Mouse (Mus musculus) intestine, embryonic 16.5 days (tissue): Measurements from ENCODE around the gene Sgf29. TPM values are rescaled to one million over a fixed set of nuclear protein-coding genes. Genes with fewer than 3 reads are reported as not detected.

Source experiments
- ATAC-seq: fragments of 200-750 bp; cut with Nextera tagmentation; 2 replicates; pipeline ENCODE4 v1.8.0; 2017; ENCODE audit warnings: moderate TSS enrichment, moderate library complexity
- H3K27ac ChIP-seq: fragments of 300-500 bp; sonication (generic); 2 replicates; pipeline ENCODE4 v1.5.1; 2014; ENCODE audit warnings: mild to moderate bottlenecking, low read length
- H3K27me3 ChIP-seq: fragments of 300-500 bp; sonication (generic); replicated peaks from 2 replicates; pipeline ENCODE4 v1.6.1; 2014; ENCODE audit warnings: low read length, control low read depth, mixed read lengths; ENCODE audit not compliant: control insufficient read depth, insufficient read depth
- H3K36me3 ChIP-seq: fragments of 300-500 bp; sonication (generic); 2 replicates; pipeline ENCODE4 v1.6.1; 2014; ENCODE audit warnings: low read length, control low read depth; ENCODE audit not compliant: control insufficient read depth, insufficient read depth
- H3K4me1 ChIP-seq: fragments of 300-500 bp; sonication (generic); 2 replicates; pipeline ENCODE4 v1.6.1; 2014; ENCODE audit warnings: low read length, control low read depth, mixed read lengths; ENCODE audit not compliant: control insufficient read depth, insufficient read depth
- H3K4me2 ChIP-seq: fragments of 300-500 bp; sonication (generic); 2 replicates; pipeline ENCODE4 v1.6.1; 2014; ENCODE audit warnings: low read depth, low read length, control low read depth
- H3K4me3 ChIP-seq: fragments of 300-500 bp; sonication (generic); 2 replicates; pipeline ENCODE4 v1.5.1; 2014; ENCODE audit warnings: mild to moderate bottlenecking, low read length
- H3K9ac ChIP-seq: fragments of 300-500 bp; sonication (generic); 2 replicates; pipeline ENCODE4 v1.6.1; 2014; ENCODE audit warnings: low read depth, low read length
- H3K9me3 ChIP-seq: fragments of 300-500 bp; sonication (generic); 2 replicates; pipeline ENCODE4 v1.6.1; 2016; ENCODE audit warnings: low read length, control low read depth; ENCODE audit not compliant: control insufficient read depth
- WGBS: fragments of 180-500 bp; shearing (Covaris S2); extraction: QIAGEN DNeasy Blood & Tissue Kit; methylation state at CpG from one replicate; pipeline ENCODE4 v1.1.7; 2014; 5-methylcytosine and 5-hydroxymethylcytosine counted together
- polyA plus RNA-seq: library from polyadenylated mRNA; unstranded; fragments of >200 nt; fragmentation: Nextera tagmentation; extraction: Ambion mirVana; gene quantifications from 2 replicates; pipeline ENCODE4 v1.2.1, GENCODE M21; 2015

The Sgf29 gene
- polyA plus RNA-seq, 1 experiment from 2014 or later = 49.8 TPM

DNA sequence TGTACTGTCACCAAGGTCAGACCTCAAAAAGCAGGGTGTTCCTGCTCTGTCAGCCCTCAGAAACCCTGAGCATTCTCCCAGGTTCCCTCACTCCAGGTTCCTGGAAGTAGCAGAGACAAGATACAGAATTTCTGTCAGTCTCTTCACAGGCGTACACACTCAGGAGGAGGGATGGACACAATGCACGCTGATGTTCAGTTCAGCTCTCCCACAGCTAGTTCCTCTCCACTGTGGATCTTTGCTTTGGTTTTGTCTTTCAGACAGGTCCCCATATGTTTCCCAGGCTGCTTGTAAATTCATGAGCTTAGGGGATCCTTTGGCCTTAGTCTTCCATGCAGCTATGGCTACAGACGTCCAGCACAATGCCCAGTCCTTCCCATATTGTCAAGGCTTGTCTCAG is 47.8 kb downstream of the Sgf29 start:
- peaks cover 4% of the 10 kb centered on the region; the same call in 1 of the 2 replicates for H3K36me3 ChIP-seq
- no peak overlapping the region for H3K27ac ChIP-seq
- peak overlapping the region; percentile 83 for H3K9ac ChIP-seq
- H3K27me3 ChIP-seq = no peaks in the 10 kb centered on the region
- H3K4me2 ChIP-seq = peak overlapping the region; percentile 94
- ATAC-seq = no peak
- peaks cover 17% of the 10 kb centered on the region for H3K4me1 ChIP-seq
- 74% methylated on average over 3 of the region's 3 CpGs for WGBS
- no peaks in the 10 kb centered on the region for H3K9me3 ChIP-seq
- H3K4me3 ChIP-seq = peak overlapping the region; percentile 92

DNA sequence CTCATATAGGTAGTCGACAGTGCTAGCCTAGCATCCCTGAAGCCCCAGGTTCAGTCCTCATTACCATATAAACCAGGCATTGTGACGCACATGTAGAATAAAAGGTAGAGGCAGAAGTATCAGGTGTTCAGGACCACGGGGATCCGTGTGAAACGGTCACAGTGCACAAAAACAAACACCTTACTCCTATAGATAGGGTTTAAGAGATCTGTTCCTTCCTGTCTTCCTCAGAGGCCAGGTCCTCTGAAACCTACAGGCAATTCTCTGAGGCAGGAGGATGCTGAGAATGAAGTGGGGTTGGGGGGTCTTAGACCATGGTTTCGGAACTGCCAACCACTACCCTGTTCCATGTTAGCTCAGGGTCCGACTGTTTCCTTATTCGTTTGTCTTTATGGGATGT is 48.7 kb downstream of the Sgf29 start:
- Histone ChIP-seq H3K27ac (no peak overlapping the region), H3K9ac (no peak overlapping the region), H3K4me2 (no peak overlapping the region), H3K36me3 (no peaks in the 10 kb centered on the region), H3K4me1 (peaks cover 17% of the 10 kb centered on the region), H3K4me3 (no peak overlapping the region), H3K9me3 (no peaks in the 10 kb centered on the region), H3K27me3 (0 out of 2 replicates have a peak, but pooled peaks cover 2% of the 10 kb centered on the region)
- ATAC-seq = no peak
- 95% methylated on average over 8 of the region's 8 CpGs for WGBS

DNA sequence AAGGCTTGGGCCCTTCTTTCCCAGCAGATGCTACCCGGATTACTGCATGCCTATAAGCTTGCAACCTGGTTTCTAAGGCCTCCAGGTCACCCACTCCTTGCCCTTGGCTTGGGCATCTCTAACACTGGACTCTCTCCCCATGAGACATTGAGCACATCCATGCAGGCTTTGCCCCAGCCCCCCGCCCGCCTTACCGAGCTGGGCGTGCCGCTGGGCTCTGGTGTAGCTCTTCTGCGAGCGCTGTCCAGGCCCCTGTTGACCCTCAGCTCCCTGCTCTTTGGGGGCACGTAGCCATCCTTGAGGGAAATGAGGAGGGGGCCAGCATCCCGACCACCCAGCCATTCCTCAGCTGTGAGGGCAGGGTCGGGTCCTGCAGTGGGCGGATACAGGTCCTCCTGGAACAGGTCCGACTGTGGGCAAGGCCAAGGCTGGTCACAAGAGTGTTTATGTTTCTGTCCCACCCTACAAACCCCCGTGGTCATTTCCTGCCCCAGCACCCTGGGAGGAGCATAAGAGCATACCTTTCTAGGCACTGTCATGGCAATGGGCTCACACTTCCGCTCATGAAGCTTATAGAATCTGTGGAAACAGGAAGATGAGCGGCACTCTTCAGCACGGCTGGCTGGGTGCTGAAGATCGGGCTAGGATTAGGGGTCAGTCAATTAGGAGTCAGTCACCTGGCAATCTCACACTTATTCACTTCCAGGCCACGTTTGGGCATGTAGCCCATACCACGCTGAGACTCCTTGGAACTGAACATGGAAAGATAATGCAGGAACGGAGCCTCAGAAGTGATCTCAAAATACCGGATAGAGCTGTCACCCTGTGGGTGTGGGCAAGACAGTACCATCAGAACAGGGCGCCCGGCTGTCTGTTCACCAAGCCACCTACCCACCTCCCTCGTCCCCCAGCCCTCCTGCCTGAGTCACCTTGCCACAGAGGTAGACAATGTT is 51.2 kb downstream of the Sgf29 start:
- H3K9me3 ChIP-seq = no peaks in the 10 kb centered on the region
- ATAC-seq = no peak
- H3K4me3 ChIP-seq = no peak overlapping the region
- no peak overlapping the region for H3K27ac ChIP-seq
- no peak overlapping the region for H3K4me2 ChIP-seq
- no peaks in the 10 kb centered on the region for H3K36me3 ChIP-seq
- no peak overlapping the region for H3K9ac ChIP-seq
- H3K27me3 ChIP-seq = peaks cover 11% of the 10 kb centered on the region; the same call in 1 of the 2 replicates
- WGBS = 84% methylated on average over 25 of the region's 25 CpGs
- peaks cover 25% of the 10 kb centered on the region for H3K4me1 ChIP-seq

DNA sequence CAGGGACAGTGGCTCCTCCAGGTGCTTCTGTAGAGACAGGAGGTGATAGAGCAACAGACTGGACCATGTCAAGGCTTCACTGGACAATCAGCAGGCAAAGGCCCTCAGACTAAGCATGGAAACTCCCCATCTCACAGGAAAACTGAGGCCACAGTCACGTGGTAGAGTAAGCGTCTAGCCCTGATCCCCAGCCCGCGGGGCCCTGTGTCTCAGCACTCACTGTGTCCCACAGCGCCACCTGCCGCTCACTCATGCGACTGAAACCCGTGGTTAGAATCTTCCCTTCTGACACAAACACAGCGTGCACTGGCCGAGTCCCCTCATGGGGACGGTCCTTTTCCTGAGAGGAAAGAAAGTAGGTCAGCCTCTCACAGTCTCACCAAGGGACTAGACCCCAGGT is 52.0 kb downstream of the Sgf29 start:
- peak overlapping the region; percentile 35 for H3K9ac ChIP-seq

DNA sequence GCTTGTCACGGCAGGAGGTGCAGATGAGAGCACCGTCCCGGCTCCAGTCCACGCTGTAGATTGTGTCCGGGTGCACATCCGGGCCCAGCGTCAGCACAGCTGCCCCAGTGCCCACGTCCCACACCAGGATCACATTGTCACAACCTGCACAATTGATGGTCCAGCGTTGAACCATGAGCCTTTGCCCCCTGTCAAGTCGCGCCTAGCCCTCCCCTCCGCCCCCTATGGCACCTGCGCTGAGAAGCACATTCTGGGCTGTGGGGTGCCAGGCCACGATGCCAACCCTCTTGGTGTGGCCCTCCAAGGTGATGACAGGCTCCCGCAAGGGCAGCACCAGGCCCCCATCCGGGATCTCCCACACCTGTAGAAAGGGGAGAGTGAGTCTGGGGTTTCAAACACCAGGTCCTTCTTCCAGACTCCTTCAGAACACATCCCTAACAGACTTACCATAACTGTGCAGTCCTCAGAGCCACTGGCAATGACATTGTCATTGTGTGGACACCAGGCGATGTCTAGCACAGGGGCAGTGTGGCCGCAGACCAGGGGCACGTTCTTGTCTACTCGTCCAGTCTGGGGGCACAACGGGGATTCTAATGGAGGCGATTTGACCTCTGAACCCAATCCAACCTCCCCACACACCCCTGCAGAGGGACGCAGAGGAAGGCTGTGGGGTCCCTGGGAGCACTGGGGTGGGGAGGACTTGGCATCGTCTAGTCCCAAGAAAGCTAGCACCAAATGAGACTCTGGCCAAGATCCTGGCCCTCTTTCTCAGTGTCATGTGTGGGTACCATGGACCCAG is 52.6 kb downstream of the Sgf29 start:
- peak; percentile 3; the same call in 1 of the 2 replicates for ATAC-seq
- H3K36me3 ChIP-seq = no peaks in the 10 kb centered on the region
- H3K27me3 ChIP-seq = peaks cover 11% of the 10 kb centered on the region; the same call in 1 of the 2 replicates
- H3K9ac ChIP-seq = peak overlapping the region; percentile 35
- H3K4me2 ChIP-seq = peak overlapping the region; percentile 41
- peak overlapping the region; percentile 8; the same call in 1 of the 2 replicates for H3K4me3 ChIP-seq
- peaks cover 21% of the 10 kb centered on the region for H3K4me1 ChIP-seq
- no peaks in the 10 kb centered on the region for H3K9me3 ChIP-seq
- 63% methylated on average over 24 of the region's 24 CpGs for WGBS
- H3K27ac ChIP-seq = no peak overlapping the region

More for the DNA sequence above, 52.0 kb downstream of the Sgf29 start:
- Histone ChIP-seq H3K36me3 (no peaks in the 10 kb centered on the region), H3K4me3 (peak overlapping the region; percentile 8; the same call in 1 of the 2 replicates), H3K4me1 (peaks cover 25% of the 10 kb centered on the region), H3K27ac (no peak overlapping the region), H3K27me3 (peaks cover 11% of the 10 kb centered on the region; the same call in 1 of the 2 replicates), H3K9me3 (no peaks in the 10 kb centered on the region), H3K4me2 (peak overlapping the region; percentile 41)
- 1% methylated on average over 11 of the region's 11 CpGs for WGBS
- peak; percentile 54 for ATAC-seq

DNA sequence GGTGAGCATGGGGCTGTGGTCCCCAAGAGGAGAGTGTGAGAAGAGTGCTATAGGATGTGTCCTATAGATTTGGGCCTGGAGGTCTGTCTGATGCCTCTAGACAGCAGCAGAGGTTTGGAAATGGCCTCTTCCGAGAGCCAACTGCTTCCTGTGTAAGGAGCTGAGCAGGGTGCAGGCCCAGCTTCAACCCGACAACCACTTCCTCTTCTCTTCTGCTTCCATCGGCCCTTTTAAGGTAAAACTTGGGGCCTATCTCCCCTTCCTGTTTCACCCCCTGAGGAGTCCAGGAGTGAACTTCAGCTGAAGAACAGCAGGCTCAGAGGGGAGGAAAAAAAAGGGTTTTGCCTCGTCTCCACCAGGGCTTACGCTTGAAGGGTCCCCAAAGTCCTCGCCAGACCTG is 53.2 kb downstream of the Sgf29 start:
- peaks cover 17% of the 10 kb centered on the region for H3K4me1 ChIP-seq
- H3K9me3 ChIP-seq = no peaks in the 10 kb centered on the region
- H3K4me2 ChIP-seq = no peak overlapping the region
- H3K36me3 ChIP-seq = no peaks in the 10 kb centered on the region
- H3K9ac ChIP-seq = no peak overlapping the region
- 83% methylated on average over 6 of the region's 6 CpGs for WGBS
- no peak overlapping the region for H3K27ac ChIP-seq
- no peak overlapping the region for H3K4me3 ChIP-seq
- ATAC-seq = no peak
- peaks cover 11% of the 10 kb centered on the region; the same call in 1 of the 2 replicates for H3K27me3 ChIP-seq

DNA sequence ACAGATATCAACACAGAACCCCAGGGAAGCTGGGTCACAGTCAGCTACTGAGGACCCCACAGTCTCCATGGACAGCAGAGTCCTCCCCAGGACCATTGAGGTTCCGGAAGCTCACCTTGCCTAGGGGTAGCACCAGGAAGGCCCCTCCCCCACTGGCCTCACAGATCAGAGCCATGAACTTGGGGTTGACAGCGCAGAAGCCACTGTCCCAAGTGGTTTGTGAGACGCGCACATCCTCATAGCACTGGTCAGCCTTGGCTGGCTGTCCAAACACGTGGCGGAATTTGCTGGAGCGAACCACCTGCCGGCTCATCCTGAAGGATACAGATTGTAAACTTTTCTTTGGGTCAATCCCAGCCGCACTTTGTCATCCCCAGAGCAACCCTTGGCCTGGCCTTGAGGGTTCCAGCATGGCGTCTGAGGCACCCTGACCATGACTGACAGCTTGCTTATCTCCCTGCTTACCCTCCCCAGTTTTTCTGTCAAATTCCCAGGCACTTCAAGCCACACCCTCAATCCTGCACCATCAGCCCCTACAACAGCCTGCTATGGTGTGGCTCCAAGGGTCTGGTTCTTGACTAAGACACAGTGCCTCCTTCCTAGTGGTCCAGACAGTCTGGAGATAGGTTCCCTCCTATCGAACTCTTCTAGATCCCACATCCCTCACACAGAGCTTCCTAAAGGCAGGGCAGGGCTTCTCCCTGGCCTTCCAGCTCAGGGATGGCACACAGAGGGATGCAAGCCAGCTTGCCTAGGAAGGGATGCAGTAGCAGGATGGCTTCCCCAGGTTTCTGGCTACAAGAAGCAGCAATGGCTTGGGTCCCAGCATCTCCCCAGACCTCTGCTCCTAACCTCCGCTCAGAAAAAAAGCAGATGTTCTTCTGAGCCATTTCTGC is 54.0 kb downstream of the Sgf29 start:
- H3K36me3 ChIP-seq = no peaks in the 10 kb centered on the region
- no peak for ATAC-seq
- 0 out of 2 replicates have a peak overlapping the region, but pooled peaks have one; percentile 34 for H3K9ac ChIP-seq
- peak overlapping the region; percentile 41; the same call in 1 of the 2 replicates for H3K4me3 ChIP-seq
- peaks cover 17% of the 10 kb centered on the region for H3K4me1 ChIP-seq
- peaks cover 11% of the 10 kb centered on the region; the same call in 1 of the 2 replicates for H3K27me3 ChIP-seq
- no peaks in the 10 kb centered on the region for H3K9me3 ChIP-seq
- H3K27ac ChIP-seq = no peak overlapping the region
- no peak overlapping the region for H3K4me2 ChIP-seq
- WGBS = 74% methylated on average over 12 of the region's 12 CpGs

DNA sequence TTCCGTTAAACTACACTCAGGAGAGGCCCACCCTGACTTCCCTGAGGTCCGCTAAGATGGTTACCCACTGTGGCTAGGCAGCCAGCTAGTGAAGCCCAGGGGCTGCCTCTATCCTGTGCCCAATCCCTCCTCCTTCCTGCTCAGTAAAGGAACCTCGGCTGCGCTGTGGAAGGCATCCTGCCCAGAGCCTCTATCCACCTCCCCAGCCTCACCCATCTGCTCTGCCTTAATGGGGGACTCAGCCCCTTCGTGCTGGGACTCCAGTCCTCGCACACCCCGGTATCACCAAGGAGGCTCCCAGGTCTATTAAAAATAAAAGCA is 54.6 kb downstream of the Sgf29 start:
- H3K27ac ChIP-seq = no peak overlapping the region
- ATAC-seq = no peak
- no peaks in the 10 kb centered on the region for H3K36me3 ChIP-seq
- peak overlapping the region; percentile 41 for H3K4me3 ChIP-seq
- WGBS = 23% methylated on average over 7 of the region's 7 CpGs
- peaks cover 17% of the 10 kb centered on the region for H3K4me1 ChIP-seq
- H3K9me3 ChIP-seq = no peaks in the 10 kb centered on the region
- peaks cover 11% of the 10 kb centered on the region; the same call in 1 of the 2 replicates for H3K27me3 ChIP-seq
- no peak overlapping the region for H3K4me2 ChIP-seq
- peak overlapping the region; percentile 56; the same call in 1 of the 2 replicates for H3K9ac ChIP-seq
